Mouse (Mus musculus) gonadal fat pad, adult 2 months (tissue): ENCODE measurements around the gene Lrrc42. TPM values are rescaled to one million over a fixed set of nuclear protein-coding genes. Genes with fewer than 3 reads are reported as not detected.

Experiments used
- DNase-seq: peaks from one replicate; pipeline ENCODE4 v3.0.0-alpha.2; 2012; ENCODE audit warnings: low read depth
- polyA plus RNA-seq: library from polyadenylated mRNA; depleted of rRNA; stranded (reverse); fragments of >200 nt; gene quantifications from 2 replicates; pipeline ENCODE4 v1.2.3, GENCODE M21; 2012; rRNA removed

The Lrrc42 gene
- polyA plus RNA-seq, 1 experiment, result 7.7 TPM

- DNase-seq, result no peak
Observed at GRCm38 (mm10) chr4:107198072-107198471, 55.3 kb downstream of the Lrrc42 start.

- DNase-seq, result no peak
Observed at GRCm38 (mm10) chr4:107196454-107196853, 56.9 kb downstream of the Lrrc42 start.

GRCm38 (mm10) chr4:107193841-107194240 lies 59.5 kb downstream of the Lrrc42 start:
- no peak for DNase-seq

GRCm38 (mm10) chr4:107185703-107186102 lies 67.6 kb downstream of the Lrrc42 start:
- DNase-seq, result no peak

Other genes with a start within 250 kb of the Lrrc42 start
- 181 and 182 TPM in 2 replicates for gene Mrpl37, start 186.7 kb downstream of the Lrrc42 start, polyA plus RNA-seq
- gene Cyb5rl, start 186.5 kb downstream of the Lrrc42 start, polyA plus RNA-seq, result 25.5 and 35.6 TPM in 2 replicates
- 0.04 and 0.37 TPM in 2 replicates for gene Cdcp2, start 156.6 kb downstream of the Lrrc42 start, polyA plus RNA-seq
- gene Tmem59, start 75.1 kb downstream of the Lrrc42 start, polyA plus RNA-seq, result 369 and 382 TPM in 2 replicates
- 6.9 and 8.1 TPM in 2 replicates for gene Tceanc2, start 74.4 kb downstream of the Lrrc42 start, polyA plus RNA-seq
- 0.19 and 0.23 TPM in 2 replicates for gene Ldlrad1, start 44.4 kb downstream of the Lrrc42 start, polyA plus RNA-seq
- 4.0 and 5.1 TPM in 2 replicates for gene Hspb11, start 61 bp upstream of the Lrrc42 start, polyA plus RNA-seq
- 0.91 and 1.3 TPM in 2 replicates for gene Dio1, start 53.6 kb upstream of the Lrrc42 start, polyA plus RNA-seq
- 50.7 and 55.4 TPM in 2 replicates for gene Yipf1, start 60.8 kb upstream of the Lrrc42 start, polyA plus RNA-seq
- 12.7 and 15.8 TPM in 2 replicates for gene Ndc1, start 114.3 kb upstream of the Lrrc42 start, polyA plus RNA-seq
- 2.4 and 2.8 TPM in 2 replicates for gene Glis1, start 181.1 kb upstream of the Lrrc42 start, polyA plus RNA-seq